Mouse (Mus musculus) kidney, adult 2 months (tissue): ENCODE measurements around the gene Dhx36. TPM values are rescaled to one million over a fixed set of nuclear protein-coding genes. Genes with fewer than 3 reads are reported as not detected.
A peak's percentile ranks its signal among the peaks of the same experiment; 100 is the strongest.

Experiments used
- DNase-seq: peaks from one replicate; pipeline ENCODE4 v3.0.0; 2021
- H3K27ac ChIP-seq: fragments of 200-500 bp; 2 replicates; pipeline ENCODE4 v1.5.1; 2012; ENCODE audit warnings: low read depth, low read length, control low read depth, inconsistent platforms; ENCODE audit not compliant: insufficient read depth
- H3K27me3 ChIP-seq: fragments of 200-500 bp; replicated peaks from 2 replicates; pipeline ENCODE4 v1.6.1; 2012; ENCODE audit warnings: mild to moderate bottlenecking, moderate library complexity, low read length, inconsistent platforms; ENCODE audit not compliant: control insufficient read depth, insufficient read depth
- H3K36me3 ChIP-seq: fragments of 200-500 bp; 2 replicates; pipeline ENCODE4 v1.6.1; 2012; ENCODE audit warnings: mild to moderate bottlenecking, moderate library complexity, low read length, inconsistent platforms; ENCODE audit not compliant: control insufficient read depth, insufficient read depth
- H3K4me1 ChIP-seq: fragments of 200-500 bp; 2 replicates; pipeline ENCODE4 v1.6.1; 2011; ENCODE audit warnings: low read length; ENCODE audit not compliant: control insufficient read depth, insufficient read depth
- H3K4me3 ChIP-seq: fragments of 200-500 bp; 2 replicates; pipeline ENCODE4 v1.5.1; 2011; ENCODE audit warnings: mild to moderate bottlenecking, low read depth, low read length, control low read depth; ENCODE audit not compliant: insufficient read depth
- CTCF ChIP-seq: fragments of 200-500 bp; conservative IDR thresholded peaks from 2 replicates; pipeline ENCODE4 v1.5.1; 2011; ENCODE audit warnings: low read depth, mild to moderate bottlenecking, control low read depth, low read length, moderate library complexity, mixed read lengths; ENCODE audit not compliant: insufficient read depth, insufficient read length
- POLR2A ChIP-seq: fragments of 200-500 bp; IDR thresholded peaks from one replicate; pipeline ENCODE4 v1.6.1; 2011; ENCODE audit warnings: low read depth, low read length, control low read depth
- WGBS: fragments of 180-500 bp; shearing (Covaris S2); methylation state at CpG from one replicate; pipeline ENCODE4 v1.1.7; 2018; 5-methylcytosine and 5-hydroxymethylcytosine counted together
- polyA plus RNA-seq: library from polyadenylated mRNA; depleted of rRNA; stranded (reverse); fragments of >200 nt; gene quantifications from 2 replicates; pipeline ENCODE4 v1.2.3, GENCODE M21; 2012

Gene Dhx36
- polyA plus RNA-seq, 1 experiment, result 5.2 TPM

- no peak for DNase-seq
- Histone ChIP-seq H3K4me3 (no peak overlapping the region), H3K36me3 (peaks cover 1% of the 10 kb centered on the region), H3K27me3 (no peaks in the 10 kb centered on the region), H3K4me1 (no peaks in the 10 kb centered on the region), H3K27ac (no peak overlapping the region)
- WGBS, result 96% methylated on average over 2 of the region's 2 CpGs
- TF ChIP-seq POLR2A, result no peak
- no peak for TF ChIP-seq CTCF
These were observed 22.5 kb downstream of the Dhx36 start for GRCm38 (mm10) chr3:62484340-62484739.

GRCm38 (mm10) chr3:62470179-62470578, 36.6 kb downstream of the Dhx36 start:
- H3K27ac ChIP-seq, result no peak overlapping the region
- TF ChIP-seq CTCF (no peak), POLR2A (no peak)
- no peak for DNase-seq
- H3K36me3 ChIP-seq, result peaks cover 17% of the 10 kb centered on the region
- no peaks in the 10 kb centered on the region for H3K4me1 ChIP-seq
- 94% methylated on average over 1 of the region's 1 CpGs for WGBS
- no peaks in the 10 kb centered on the region for H3K27me3 ChIP-seq
- H3K4me3 ChIP-seq, result no peak overlapping the region

- TF ChIP-seq POLR2A (no peak), CTCF (no peak)
- no peak for DNase-seq
- Histone ChIP-seq H3K36me3 (peaks cover 7% of the 10 kb centered on the region), H3K4me1 (no peaks in the 10 kb centered on the region), H3K4me3 (no peak overlapping the region), H3K27ac (no peak overlapping the region), H3K27me3 (no peaks in the 10 kb centered on the region)
- WGBS, result 91% methylated on average over 3 of the region's 3 CpGs
These were observed 42.5 kb downstream of the Dhx36 start for GRCm38 (mm10) chr3:62464276-62464675.

GRCm38 (mm10) chr3:62459483-62459882, 47.3 kb downstream of the Dhx36 start:
- Histone ChIP-seq H3K4me1 (no peaks in the 10 kb centered on the region), H3K4me3 (no peak overlapping the region), H3K27me3 (no peaks in the 10 kb centered on the region), H3K36me3 (0 out of 2 replicates have a peak, but pooled peaks cover 2% of the 10 kb centered on the region), H3K27ac (no peak overlapping the region)
- no peak for TF ChIP-seq POLR2A
- TF ChIP-seq CTCF, result no peak
- WGBS, result 85% methylated on average over 6 of the region's 6 CpGs
- DNase-seq, result no peak

- TF ChIP-seq CTCF (peak; percentile 71), POLR2A (no peak)
- 0 out of 2 replicates have a peak, but pooled peaks cover 2% of the 10 kb centered on the region for H3K4me1 ChIP-seq
- WGBS, result 27% methylated on average over 6 of the region's 6 CpGs
- H3K27ac ChIP-seq, result no peak overlapping the region
- no peaks in the 10 kb centered on the region for H3K27me3 ChIP-seq
- peak; percentile 71 for DNase-seq
- no peak overlapping the region for H3K4me3 ChIP-seq
- 0 out of 2 replicates have a peak, but pooled peaks cover 2% of the 10 kb centered on the region for H3K36me3 ChIP-seq
These were observed 48.4 kb downstream of the Dhx36 start for GRCm38 (mm10) chr3:62458284-62459013.

- 0 out of 2 replicates have a peak, but pooled peaks cover 2% of the 10 kb centered on the region for H3K4me1 ChIP-seq
- no peaks in the 10 kb centered on the region for H3K36me3 ChIP-seq
- DNase-seq, result no peak
- no peaks in the 10 kb centered on the region for H3K27me3 ChIP-seq
- 63% methylated on average over 1 of the region's 1 CpGs for WGBS
- H3K4me3 ChIP-seq, result no peak overlapping the region
- H3K27ac ChIP-seq, result no peak overlapping the region
- no peak for TF ChIP-seq CTCF
- TF ChIP-seq POLR2A, result no peak
These were observed 51.0 kb downstream of the Dhx36 start for GRCm38 (mm10) chr3:62455854-62456253.

GRCm38 (mm10) chr3:62454096-62454495, 52.7 kb downstream of the Dhx36 start:
- Histone ChIP-seq H3K36me3 (no peaks in the 10 kb centered on the region), H3K27me3 (no peaks in the 10 kb centered on the region), H3K4me1 (0 out of 2 replicates have a peak, but pooled peaks cover 2% of the 10 kb centered on the region), H3K4me3 (no peak overlapping the region), H3K27ac (no peak overlapping the region)
- TF ChIP-seq CTCF (no peak), POLR2A (no peak)
- DNase-seq, result no peak
- WGBS, result 48% methylated on average over 3 of the region's 3 CpGs

- no peaks in the 10 kb centered on the region for H3K36me3 ChIP-seq
- H3K4me3 ChIP-seq, result no peak overlapping the region
- no peak for DNase-seq
- no peaks in the 10 kb centered on the region for H3K27me3 ChIP-seq
- WGBS, result 77% methylated on average over 4 of the region's 4 CpGs
- H3K27ac ChIP-seq, result no peak overlapping the region
- TF ChIP-seq CTCF, result no peak
- TF ChIP-seq POLR2A, result no peak
- 0 out of 2 replicates have a peak, but pooled peaks cover 2% of the 10 kb centered on the region for H3K4me1 ChIP-seq
These were observed 53.8 kb downstream of the Dhx36 start for GRCm38 (mm10) chr3:62452961-62453360.
